Mouse (Mus musculus) liver, postnatal 0 days (tissue): Measurements from ENCODE around the gene Adam12. TPM values are rescaled to one million over a fixed set of nuclear protein-coding genes. Genes with fewer than 3 reads are reported as not detected.

Experiments used
- ATAC-seq: fragments of 200-750 bp; cut with Nextera tagmentation; 2 replicates; pipeline ENCODE4 v1.8.0; 2017; ENCODE audit warnings: mild to moderate bottlenecking, moderate library complexity
- DNase-seq: peaks from one replicate; pipeline ENCODE4 v3.0.0-alpha.2; 2016
- H3K27ac ChIP-seq: fragments of 300-500 bp; sonication (generic); 2 replicates; pipeline ENCODE4 v1.5.1; 2014; ENCODE audit warnings: antibody characterized with exemption, moderate library complexity, mild to moderate bottlenecking, low read depth
- H3K27me3 ChIP-seq: fragments of 300-500 bp; sonication (generic); 2 replicates; pipeline ENCODE4 v1.6.1; 2014; ENCODE audit warnings: low read length, control low read depth, mixed read lengths; ENCODE audit not compliant: insufficient read depth
- H3K36me3 ChIP-seq: fragments of 300-500 bp; sonication (generic); replicated peaks from 2 replicates; pipeline ENCODE4 v1.6.1; 2014; ENCODE audit warnings: mild to moderate bottlenecking, control low read depth, low read length, moderate library complexity, mixed read lengths; ENCODE audit not compliant: insufficient read depth
- H3K4me1 ChIP-seq: fragments of 300-500 bp; sonication (generic); 2 replicates; pipeline ENCODE4 v1.6.1; 2014; ENCODE audit warnings: antibody characterized with exemption, mild to moderate bottlenecking, control low read depth; ENCODE audit not compliant: insufficient read depth
- H3K4me2 ChIP-seq: fragments of 300-500 bp; sonication (generic); 2 replicates; pipeline ENCODE4 v1.6.1; 2014; ENCODE audit warnings: low read depth, mild to moderate bottlenecking, low read length, moderate library complexity, mixed read lengths
- H3K4me3 ChIP-seq: fragments of 300-500 bp; sonication (generic); 2 replicates; pipeline ENCODE4 v1.5.1; 2014; ENCODE audit warnings: low read depth, low read length
- H3K9ac ChIP-seq: fragments of 300-500 bp; sonication (generic); replicated peaks from 2 replicates; pipeline ENCODE4 v1.6.1; 2014; ENCODE audit warnings: mild to moderate bottlenecking, moderate library complexity
- H3K9me3 ChIP-seq: fragments of 300-500 bp; sonication (generic); 2 replicates; pipeline ENCODE4 v1.6.1; 2016; ENCODE audit warnings: mild to moderate bottlenecking, control low read depth, low read length, mixed read lengths
- CTCF ChIP-seq: sonication (generic); IDR thresholded peaks from 2 replicates; pipeline ENCODE4 v1.5.1; 2016; ENCODE audit warnings: antibody characterized with exemption, low read depth
- EP300 ChIP-seq: IDR thresholded peaks from 2 replicates; pipeline ENCODE4 v1.6.1; 2016; ENCODE audit warnings: antibody characterized with exemption, low read depth, mild to moderate bottlenecking
- WGBS: fragments of 180-500 bp; shearing (Covaris S2); extraction: QIAGEN DNeasy Blood & Tissue Kit; methylation state at CpG from one replicate; pipeline ENCODE4 v1.1.7; 2014; ENCODE audit not compliant: insufficient replicate concordance; 5-methylcytosine and 5-hydroxymethylcytosine counted together
- polyA plus RNA-seq: library from polyadenylated mRNA; unstranded; fragments of >200 nt; fragmentation: Nextera tagmentation; extraction: Ambion mirVana; gene quantifications from 2 replicates; pipeline ENCODE4 v1.2.1, GENCODE M21; 2015

The Adam12 gene
- polyA plus RNA-seq, 1 experiment from 2014 or later, result 0.93 TPM

GRCm38 (mm10) chr7:134088548-134089347 lies 143.2 kb downstream of the Adam12 start:
- Histone ChIP-seq H3K4me3 (no peak overlapping the region), H3K36me3 (no peaks in the 10 kb centered on the region), H3K4me1 (no peaks in the 10 kb centered on the region), H3K9ac (no peak overlapping the region), H3K27ac (no peak overlapping the region), H3K4me2 (no peak overlapping the region), H3K27me3 (no peaks in the 10 kb centered on the region), H3K9me3 (no peaks in the 10 kb centered on the region)
- ATAC-seq (no peak), DNase-seq (no peak)
- TF ChIP-seq EP300, result no peak
- TF ChIP-seq CTCF, result no peak
- 79% methylated on average over 14 of the region's 14 CpGs for WGBS

GRCm38 (mm10) chr7:134085396-134085795 lies 146.6 kb downstream of the Adam12 start:
- ATAC-seq, result no peak
- no peak for DNase-seq
- Histone ChIP-seq H3K4me2 (no peak overlapping the region), H3K4me3 (no peak overlapping the region), H3K9me3 (no peaks in the 10 kb centered on the region), H3K27ac (no peak overlapping the region), H3K4me1 (no peaks in the 10 kb centered on the region), H3K36me3 (no peaks in the 10 kb centered on the region), H3K9ac (no peak overlapping the region), H3K27me3 (no peaks in the 10 kb centered on the region)
- TF ChIP-seq EP300 (no peak), CTCF (no peak)
- WGBS, result 64% methylated on average over 2 of the region's 2 CpGs

DNA sequence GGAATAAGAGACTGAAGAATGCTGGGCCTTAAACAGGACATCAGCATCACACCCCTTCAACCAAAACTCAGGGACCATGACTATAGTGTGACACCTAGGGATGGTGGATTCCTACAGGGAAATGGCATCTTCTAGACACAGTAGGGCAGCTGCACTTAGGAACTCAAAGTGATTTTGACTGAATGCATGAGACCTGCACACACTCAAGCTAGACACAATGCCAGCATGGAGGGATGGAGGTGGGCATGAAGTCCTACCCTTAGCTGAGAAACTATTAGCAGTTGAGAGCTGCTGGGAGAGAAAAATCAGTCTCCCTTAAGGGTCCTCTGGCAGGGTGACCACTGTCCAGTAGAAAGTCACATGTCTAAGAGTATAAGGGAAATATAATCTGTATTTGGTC lies 147.0 kb downstream of the Adam12 start:
- no peak overlapping the region for H3K27ac ChIP-seq
- no peak for TF ChIP-seq CTCF
- TF ChIP-seq EP300, result no peak
- DNase-seq (no peak), ATAC-seq (no peak)
- no peaks in the 10 kb centered on the region for H3K27me3 ChIP-seq
- H3K4me2 ChIP-seq, result no peak overlapping the region
- no peak overlapping the region for H3K9ac ChIP-seq
- no peak overlapping the region for H3K4me3 ChIP-seq
- H3K9me3 ChIP-seq, result no peaks in the 10 kb centered on the region
- H3K36me3 ChIP-seq, result no peaks in the 10 kb centered on the region
- no peaks in the 10 kb centered on the region for H3K4me1 ChIP-seq

DNA sequence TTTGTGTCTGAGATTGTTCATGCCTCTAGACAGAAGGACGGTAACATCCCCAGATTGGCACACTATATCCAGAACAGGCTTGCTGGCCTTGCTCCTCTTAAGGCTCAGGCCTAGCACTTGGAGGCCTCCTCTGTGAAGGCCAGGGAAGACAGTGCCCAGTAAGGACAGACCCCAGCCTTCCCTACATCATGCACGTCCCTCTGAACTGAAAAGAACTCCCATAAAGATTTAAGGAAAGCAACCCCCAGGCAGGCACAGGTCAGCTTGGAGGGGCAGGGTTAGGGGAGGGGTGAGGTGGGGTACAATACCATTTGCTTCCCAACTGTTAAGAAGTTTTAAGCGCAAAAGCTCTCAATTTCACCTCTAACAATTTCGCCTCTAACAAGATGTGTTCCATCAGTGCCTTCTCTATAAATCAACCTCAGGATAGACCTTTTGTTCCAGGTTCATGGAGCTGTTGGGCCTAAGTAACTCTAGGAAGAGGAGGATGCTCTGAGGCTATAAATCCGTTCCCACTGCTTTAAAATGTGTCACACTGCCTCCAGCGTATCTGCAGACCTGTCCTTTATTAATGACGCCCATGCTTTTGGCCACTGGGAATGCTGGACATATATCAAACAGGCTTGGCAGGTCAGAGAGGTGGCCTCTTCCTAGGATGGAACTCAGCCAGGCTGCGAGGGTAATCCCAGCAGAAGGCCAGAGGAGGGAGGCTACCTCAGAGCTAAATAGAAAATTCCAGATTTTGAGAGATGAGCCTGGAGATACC lies 150.5 kb downstream of the Adam12 start:
- WGBS, result 79% methylated on average over 8 of the region's 8 CpGs
- Histone ChIP-seq H3K9me3 (no peaks in the 10 kb centered on the region; the same call in 1 of the 2 replicates), H3K9ac (no peak overlapping the region), H3K27ac (no peak overlapping the region), H3K4me2 (no peak overlapping the region), H3K27me3 (no peaks in the 10 kb centered on the region), H3K4me1 (no peaks in the 10 kb centered on the region), H3K4me3 (no peak overlapping the region), H3K36me3 (no peaks in the 10 kb centered on the region)
- DNase-seq (no peak), ATAC-seq (no peak)
- TF ChIP-seq EP300 (no peak), CTCF (no peak)

DNA sequence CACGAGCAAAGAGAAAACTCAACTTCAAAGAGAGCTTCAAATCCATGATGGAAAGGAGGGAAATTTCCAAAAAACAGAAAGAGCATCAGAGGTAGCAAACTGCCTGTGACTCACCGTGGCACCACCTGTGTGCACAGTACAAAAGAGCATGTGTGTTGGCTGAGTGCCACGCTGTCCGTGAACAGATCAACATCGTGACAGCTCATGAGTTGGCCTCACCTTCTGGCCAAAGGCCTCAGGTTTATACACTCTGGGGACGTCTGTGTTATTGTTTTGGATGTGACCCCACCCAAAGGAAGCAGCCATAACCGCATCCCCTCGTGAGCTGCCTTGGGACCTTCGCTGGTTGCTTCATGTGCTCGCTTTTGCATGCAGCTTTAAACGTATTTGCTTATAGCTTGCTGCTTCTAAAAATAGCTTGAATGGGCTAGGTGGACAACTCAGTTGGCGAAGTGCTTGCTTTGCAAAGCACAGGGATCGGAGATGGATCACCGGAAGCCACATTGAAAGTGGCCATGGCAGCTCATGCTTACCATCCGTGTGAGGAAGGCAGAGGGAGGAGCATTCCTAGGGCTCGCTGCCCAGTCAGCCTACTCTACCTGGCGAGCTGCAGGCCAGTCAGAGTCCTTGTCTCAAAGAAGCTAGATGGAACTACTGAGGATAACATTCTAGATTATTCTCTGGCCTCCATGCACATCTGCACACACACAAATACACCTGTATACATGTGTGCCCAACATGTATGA lies 151.8 kb downstream of the Adam12 start:
- ATAC-seq (peak; percentile 93), DNase-seq (peak; percentile 72)
- no peak overlapping the region for H3K9ac ChIP-seq
- H3K4me3 ChIP-seq, result no peak overlapping the region
- H3K4me1 ChIP-seq, result no peaks in the 10 kb centered on the region
- no peaks in the 10 kb centered on the region for H3K36me3 ChIP-seq
- no peak for TF ChIP-seq EP300
- H3K9me3 ChIP-seq, result no peaks in the 10 kb centered on the region; the same call in 1 of the 2 replicates
- no peaks in the 10 kb centered on the region for H3K27me3 ChIP-seq
- no peak overlapping the region for H3K4me2 ChIP-seq
- no peak overlapping the region for H3K27ac ChIP-seq
- 68% methylated on average over 17 of the region's 17 CpGs for WGBS

- H3K27ac ChIP-seq, result no peak overlapping the region
- H3K27me3 ChIP-seq, result no peaks in the 10 kb centered on the region
- no peaks in the 10 kb centered on the region for H3K36me3 ChIP-seq
- TF ChIP-seq CTCF (no peak), EP300 (no peak)
- DNase-seq (no peak), ATAC-seq (no peak)
- no peaks in the 10 kb centered on the region for H3K4me1 ChIP-seq
- no peak overlapping the region for H3K4me3 ChIP-seq
- H3K4me2 ChIP-seq, result no peak overlapping the region
- H3K9me3 ChIP-seq, result no peaks in the 10 kb centered on the region; the same call in 1 of the 2 replicates
- 76% methylated on average over 4 of the region's 4 CpGs for WGBS
- H3K9ac ChIP-seq, result no peak overlapping the region
Measured at GRCm38 (mm10) chr7:134077684-134078083, 154.3 kb downstream of the Adam12 start.
